Mouse (Mus musculus) midbrain, embryonic 11.5 days (tissue): ENCODE results near the gene Tmem185b. TPM values are rescaled to one million over a fixed set of nuclear protein-coding genes. Genes with fewer than 3 reads are reported as not detected.

Experiments
- ATAC-seq: fragments of 200-750 bp; cut with Nextera tagmentation; 2 replicates; pipeline ENCODE4 v1.8.0; 2017; ENCODE audit warnings: moderate TSS enrichment, moderate library complexity; ENCODE audit not compliant: low FRiP score
- DNase-seq: peaks from one replicate; pipeline ENCODE4 v3.0.0; 2015; ENCODE audit warnings: low spot score; ENCODE audit errors: missing footprints
- H3K27ac ChIP-seq: fragments of 300-500 bp; sonication (generic); 2 replicates; pipeline ENCODE4 v1.5.1; 2014; ENCODE audit warnings: low read depth, low read length
- H3K27me3 ChIP-seq: fragments of 300-500 bp; sonication (generic); 2 replicates; pipeline ENCODE4 v1.6.1; 2014; ENCODE audit warnings: mild to moderate bottlenecking, low read length, moderate library complexity, mixed read lengths; ENCODE audit not compliant: control insufficient read depth, insufficient read depth
- H3K36me3 ChIP-seq: fragments of 300-500 bp; sonication (generic); 2 replicates; pipeline ENCODE4 v1.6.1; 2014; ENCODE audit warnings: mild to moderate bottlenecking, low read length, moderate library complexity, mixed read lengths; ENCODE audit not compliant: control insufficient read depth, insufficient read depth
- H3K4me1 ChIP-seq: fragments of 300-500 bp; sonication (generic); 2 replicates; pipeline ENCODE4 v1.6.1; 2014; ENCODE audit warnings: low read length; ENCODE audit not compliant: control insufficient read depth, insufficient read depth
- H3K4me2 ChIP-seq: fragments of 300-500 bp; sonication (generic); 2 replicates; pipeline ENCODE4 v1.6.1; 2014; ENCODE audit warnings: mild to moderate bottlenecking, moderate library complexity
- H3K4me3 ChIP-seq: fragments of 300-500 bp; sonication (generic); 2 replicates; pipeline ENCODE4 v1.5.1; 2014; ENCODE audit warnings: low read depth, low read length
- H3K9ac ChIP-seq: fragments of 300-500 bp; sonication (generic); 2 replicates; pipeline ENCODE4 v1.6.1; 2014; ENCODE audit warnings: low read length
- H3K9me3 ChIP-seq: fragments of 300-500 bp; sonication (generic); 2 replicates; pipeline ENCODE4 v1.6.1; 2016; ENCODE audit warnings: low read length; ENCODE audit not compliant: control insufficient read depth
- WGBS: fragments of 180-500 bp; shearing (Covaris S2); extraction: QIAGEN DNeasy Blood & Tissue Kit; methylation state at CpG from one replicate; pipeline ENCODE4 v1.1.7; 2014; 5-methylcytosine and 5-hydroxymethylcytosine counted together
- polyA plus RNA-seq: library from polyadenylated mRNA; unstranded; fragments of >200 nt; fragmentation: Nextera tagmentation; extraction: Ambion mirVana; gene quantifications from 2 replicates; pipeline ENCODE4 v1.2.1, GENCODE M21; 2014

The Tmem185b gene
- polyA plus RNA-seq = 22.2 and 23.6 TPM in 2 replicates

DNA sequence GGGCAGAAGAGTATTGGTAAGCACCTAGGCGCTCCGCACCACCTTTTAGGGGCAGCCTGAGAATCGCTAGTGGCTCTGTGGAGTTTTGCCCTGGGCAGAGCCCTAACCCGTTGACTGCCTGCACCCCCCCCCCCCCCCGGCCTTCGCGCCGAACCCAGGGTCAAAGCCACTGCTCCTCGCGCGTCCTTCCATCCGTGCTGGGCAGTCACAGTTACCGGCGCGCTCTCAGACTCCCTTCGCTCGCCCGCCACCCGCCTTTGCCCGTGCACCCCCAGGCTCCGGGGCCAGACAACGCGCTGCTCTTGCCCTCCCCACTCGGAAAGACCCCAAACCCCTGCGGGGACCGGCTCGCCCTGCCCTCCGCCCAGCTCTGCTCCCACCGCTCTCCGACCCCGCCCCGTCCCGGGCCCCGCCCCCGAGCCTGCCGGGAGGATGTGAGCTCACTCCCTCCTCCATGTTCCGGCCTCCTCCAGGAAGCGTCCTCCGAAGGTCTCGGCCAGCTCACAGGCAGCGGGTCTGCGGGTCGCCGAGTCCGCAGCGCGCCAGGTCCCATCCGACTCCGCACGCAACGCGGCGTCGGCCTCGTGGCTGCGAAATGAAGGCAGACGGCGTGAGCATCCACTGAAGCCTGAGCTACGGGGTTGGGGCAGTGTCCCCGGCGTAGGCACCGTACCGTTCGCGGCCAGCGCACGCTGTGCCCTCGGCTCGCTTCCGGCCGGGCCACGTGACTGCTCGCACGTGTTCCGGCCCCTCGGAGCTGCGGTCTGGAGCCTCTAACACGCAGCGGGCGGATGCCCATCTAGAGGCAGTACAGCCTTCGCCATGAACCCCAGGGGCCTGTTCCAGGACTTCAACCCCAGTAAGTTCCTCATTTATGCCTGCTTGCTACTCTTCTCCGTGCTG is at the start of gene Tmem185b:
TSS of gene Tmem185b (plus strand) at position 472 of the 903 bp plus-strand sequence.
- H3K27me3 ChIP-seq = no peaks in the 10 kb centered on the region
- WGBS = 2% methylated on average over 79 of the region's 82 CpGs
- H3K9ac ChIP-seq = peak within 1 kb of the TSS; percentile 76
- peak within 1 kb of the TSS; percentile 80 for H3K4me2 ChIP-seq
- no peak within 1 kb of the TSS; the same call in 1 of the 2 replicates for H3K27ac ChIP-seq
- peaks cover 5% of the 10 kb centered on the region; the same call in 1 of the 2 replicates for H3K9me3 ChIP-seq
- ATAC-seq (peak; percentile 98), DNase-seq (peak; percentile 99)
- H3K4me1 ChIP-seq = peaks cover 13% of the 10 kb centered on the region
- peaks cover 13% of the 10 kb centered on the region; the same call in 1 of the 2 replicates for H3K36me3 ChIP-seq
- H3K4me3 ChIP-seq = peak within 1 kb of the TSS; percentile 61

GRCm38 (mm10) chr1:119476905-119477353 is 49.0 kb upstream of the Tmem185b start:
- 89% methylated on average over 7 of the region's 7 CpGs for WGBS
- Histone ChIP-seq H3K27me3 (no peaks in the 10 kb centered on the region), H3K9ac (no peak overlapping the region), H3K4me2 (no peak overlapping the region), H3K4me3 (no peak overlapping the region), H3K27ac (no peak overlapping the region), H3K36me3 (no peaks in the 10 kb centered on the region), H3K9me3 (no peaks in the 10 kb centered on the region), H3K4me1 (no peaks in the 10 kb centered on the region)
- ATAC-seq (no peak), DNase-seq (no peak)

- Histone ChIP-seq H3K4me1 (no peaks in the 10 kb centered on the region), H3K4me3 (no peak overlapping the region), H3K9ac (no peak overlapping the region), H3K4me2 (no peak overlapping the region), H3K9me3 (no peaks in the 10 kb centered on the region), H3K27ac (no peak overlapping the region), H3K36me3 (no peaks in the 10 kb centered on the region), H3K27me3 (no peaks in the 10 kb centered on the region)
- DNase-seq (peak; percentile 12), ATAC-seq (no peak)
- 84% methylated on average over 4 of the region's 4 CpGs for whole genome bisulfite sequencing
Observed at GRCm38 (mm10) chr1:119479641-119480040, 46.3 kb upstream of the Tmem185b start.

DNA sequence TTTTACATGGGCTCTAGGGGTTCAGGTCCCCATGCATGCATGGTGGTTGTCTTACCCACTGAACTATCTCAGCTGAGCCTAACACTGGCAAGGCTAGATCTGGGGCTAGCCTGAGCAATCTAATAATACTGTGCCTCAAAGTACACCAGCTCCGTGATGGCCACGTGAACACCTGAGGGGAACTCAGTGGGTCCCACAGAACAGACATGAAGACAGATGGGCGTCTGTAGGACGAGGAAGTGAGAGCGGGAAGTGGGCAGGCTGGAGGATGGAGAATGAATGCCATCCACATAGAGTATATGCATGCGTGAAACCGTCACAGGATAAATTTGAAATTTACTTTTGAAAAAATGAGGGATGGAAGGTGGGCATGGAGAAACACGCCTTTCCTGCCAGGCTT is 45.3 kb upstream of the Tmem185b start:
- Histone ChIP-seq H3K4me3 (no peak overlapping the region), H3K36me3 (no peaks in the 10 kb centered on the region), H3K9me3 (no peaks in the 10 kb centered on the region), H3K4me2 (no peak overlapping the region), H3K27me3 (no peaks in the 10 kb centered on the region), H3K27ac (no peak overlapping the region), H3K4me1 (no peaks in the 10 kb centered on the region), H3K9ac (no peak overlapping the region)
- peak; percentile 37 for DNase-seq
- WGBS = 92% methylated on average over 8 of the region's 8 CpGs
- ATAC-seq = no peak

GRCm38 (mm10) chr1:119481205-119481932 is 44.6 kb upstream of the Tmem185b start:
- Histone ChIP-seq H3K9ac (no peak overlapping the region), H3K4me2 (no peak overlapping the region), H3K4me3 (no peak overlapping the region), H3K9me3 (no peaks in the 10 kb centered on the region), H3K36me3 (no peaks in the 10 kb centered on the region), H3K4me1 (no peaks in the 10 kb centered on the region), H3K27ac (no peak overlapping the region), H3K27me3 (no peaks in the 10 kb centered on the region)
- ATAC-seq (no peak), DNase-seq (peak; percentile 83)
- 92% methylated on average over 7 of the region's 7 CpGs for WGBS

- no peaks in the 10 kb centered on the region for H3K36me3 ChIP-seq
- no peaks in the 10 kb centered on the region for H3K4me1 ChIP-seq
- no peak for ATAC-seq
- DNase-seq = peak; percentile 76
- H3K27ac ChIP-seq = no peak overlapping the region
- no peak overlapping the region for H3K4me3 ChIP-seq
- H3K27me3 ChIP-seq = no peaks in the 10 kb centered on the region
- WGBS = 59% methylated on average over 3 of the region's 3 CpGs
- H3K9ac ChIP-seq = no peak overlapping the region
- H3K9me3 ChIP-seq = no peaks in the 10 kb centered on the region
- no peak overlapping the region for H3K4me2 ChIP-seq
Observed at GRCm38 (mm10) chr1:119482891-119483290, 43.1 kb upstream of the Tmem185b start.

DNA sequence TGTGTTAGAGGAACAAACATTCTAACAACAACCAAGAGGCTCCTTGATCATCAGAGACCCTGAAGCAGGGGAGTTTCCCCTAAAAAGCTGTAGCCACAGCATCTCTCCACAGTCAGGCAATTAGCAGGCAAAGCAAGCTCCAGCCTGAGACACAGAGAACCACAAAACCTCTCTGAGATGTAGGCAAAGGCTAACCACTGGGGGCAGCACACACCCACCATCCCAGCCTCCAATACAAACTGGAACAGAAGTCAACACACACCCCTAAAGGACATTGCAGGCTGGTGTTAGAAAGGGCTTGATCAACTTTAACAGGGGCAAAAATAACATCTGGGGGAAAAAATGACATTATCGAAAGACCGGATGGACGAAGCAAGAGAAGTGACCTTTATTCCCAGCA is 41.5 kb upstream of the Tmem185b start:
- H3K36me3 ChIP-seq = no peaks in the 10 kb centered on the region
- H3K27ac ChIP-seq = no peak overlapping the region
- no peaks in the 10 kb centered on the region for H3K9me3 ChIP-seq
- no peaks in the 10 kb centered on the region for H3K4me1 ChIP-seq
- WGBS = 57% methylated on average over 3 of the region's 3 CpGs
- H3K4me2 ChIP-seq = no peak overlapping the region
- peak; percentile 45; the same call in 1 of the 2 replicates for ATAC-seq
- no peak overlapping the region for H3K4me3 ChIP-seq
- no peak overlapping the region for H3K9ac ChIP-seq
- DNase-seq = peak; percentile 88
- H3K27me3 ChIP-seq = no peaks in the 10 kb centered on the region

- Histone ChIP-seq H3K27me3 (no peaks in the 10 kb centered on the region), H3K4me1 (no peaks in the 10 kb centered on the region), H3K9ac (no peak overlapping the region), H3K27ac (no peak overlapping the region), H3K4me3 (no peak overlapping the region), H3K9me3 (no peaks in the 10 kb centered on the region), H3K4me2 (no peak overlapping the region), H3K36me3 (no peaks in the 10 kb centered on the region)
- ATAC-seq = no peak
- WGBS = 16% methylated on average over 2 of the region's 2 CpGs
- DNase-seq = no peak
Observed at GRCm38 (mm10) chr1:119485825-119486224, 40.1 kb upstream of the Tmem185b start.
